Mouse (Mus musculus): Measurements from ENCODE around the gene Prox2. TPM values are rescaled to one million over a fixed set of nuclear protein-coding genes. Genes with fewer than 3 reads are reported as not detected.

Prox2 gene
- polyA plus RNA-seq, 1 experiment from 2014 or later: 1.4 TPM

DNA sequence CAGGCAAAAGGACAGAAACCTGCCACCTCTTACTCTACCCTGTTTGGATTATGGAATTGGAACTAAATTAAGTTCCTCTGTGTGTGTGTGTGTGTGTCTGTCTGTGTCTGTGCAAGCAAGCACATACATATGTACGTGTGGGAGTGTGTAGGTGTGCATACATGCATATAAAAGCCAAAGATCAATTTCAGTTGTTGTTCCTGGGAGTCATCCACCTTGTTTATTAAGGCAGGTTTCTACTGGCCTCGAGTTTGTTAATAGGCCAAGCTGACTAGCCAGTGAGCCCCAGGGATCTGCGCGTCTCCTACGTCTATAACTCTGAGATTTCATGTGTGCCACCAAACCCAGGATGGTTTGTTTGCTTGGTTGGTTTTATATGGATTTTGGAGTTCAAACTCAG is 14.2 kb upstream of the Prox2 start:
- ATAC-seq (replicated peaks): no peak
- H3K27ac ChIP-seq: no peak overlapping the region
- peaks cover 51% of the 10 kb centered on the region for H3K36me3 ChIP-seq (replicated peaks)
- no peaks in the 10 kb centered on the region for H3K27me3 ChIP-seq (replicated peaks)
- no peaks in the 10 kb centered on the region for H3K4me1 ChIP-seq
- H3K9me3 ChIP-seq: no peaks in the 10 kb centered on the region
- WGBS: 94% methylated on average over 5 of the region's 5 CpGs
- no peak overlapping the region for H3K4me2 ChIP-seq
- no peak overlapping the region for H3K9ac ChIP-seq
- no peak overlapping the region for H3K4me3 ChIP-seq

GRCm38 (mm10) chr12:85123645-85124044 is 13.1 kb upstream of the Prox2 start:
- no peak overlapping the region for H3K4me3 ChIP-seq
- no peak overlapping the region for H3K4me2 ChIP-seq
- no peaks in the 10 kb centered on the region for H3K9me3 ChIP-seq
- 96% methylated on average over 11 of the region's 11 CpGs for WGBS
- peaks cover 53% of the 10 kb centered on the region for H3K36me3 ChIP-seq (replicated peaks)
- H3K4me1 ChIP-seq: no peaks in the 10 kb centered on the region
- H3K27ac ChIP-seq: no peak overlapping the region
- H3K27me3 ChIP-seq (replicated peaks): no peaks in the 10 kb centered on the region
- ATAC-seq (replicated peaks): no peak
- no peak overlapping the region for H3K9ac ChIP-seq

GRCm38 (mm10) chr12:85123108-85123530 is 12.6 kb upstream of the Prox2 start:
- Histone ChIP-seq H3K9ac (no peak overlapping the region), H3K27ac (no peak overlapping the region), H3K4me3 (no peak overlapping the region), H3K4me2 (no peak overlapping the region), H3K36me3 (replicated peaks) (peaks cover 51% of the 10 kb centered on the region), H3K27me3 (replicated peaks) (no peaks in the 10 kb centered on the region), H3K4me1 (no peaks in the 10 kb centered on the region), H3K9me3 (no peaks in the 10 kb centered on the region)
- 96% methylated on average over 9 of the region's 9 CpGs for WGBS
- no peak for ATAC-seq (replicated peaks)

- no peak for ATAC-seq (replicated peaks)
- Histone ChIP-seq H3K4me2 (no peak overlapping the region), H3K9ac (no peak overlapping the region), H3K4me1 (no peaks in the 10 kb centered on the region), H3K27me3 (replicated peaks) (no peaks in the 10 kb centered on the region), H3K36me3 (replicated peaks) (peaks cover 45% of the 10 kb centered on the region), H3K27ac (no peak overlapping the region), H3K4me3 (no peak overlapping the region), H3K9me3 (no peaks in the 10 kb centered on the region)
- 86% methylated on average over 9 of the region's 9 CpGs for WGBS
Measured at GRCm38 (mm10) chr12:85121806-85122459, 11.4 kb upstream of the Prox2 start.

- ATAC-seq (replicated peaks): no peak
- WGBS: 76% methylated on average over 7 of the region's 7 CpGs
Measured at GRCm38 (mm10) chr12:85115678-85116077, 5.1 kb upstream of the Prox2 start.

GRCm38 (mm10) chr12:85113917-85114316 is 3.4 kb upstream of the Prox2 start:
- H3K9ac ChIP-seq: no peak overlapping the region
- no peak overlapping the region for H3K4me2 ChIP-seq
- H3K36me3 ChIP-seq (replicated peaks): peaks cover 8% of the 10 kb centered on the region; the same call in 1 of the 2 replicates
- WGBS: 91% methylated on average over 3 of the region's 3 CpGs
- peaks cover 31% of the 10 kb centered on the region for H3K4me1 ChIP-seq
- H3K27ac ChIP-seq: no peak overlapping the region
- no peak overlapping the region for H3K4me3 ChIP-seq
- no peaks in the 10 kb centered on the region for H3K9me3 ChIP-seq
- ATAC-seq (replicated peaks): no peak
- no peaks in the 10 kb centered on the region for H3K27me3 ChIP-seq (replicated peaks)

More at GRCm38 (mm10) chr12:85115678-85116077, 5.1 kb upstream of the Prox2 start:
- Histone ChIP-seq H3K9me3 (no peaks in the 10 kb centered on the region), H3K27ac (no peak overlapping the region), H3K4me2 (no peak overlapping the region), H3K4me1 (peaks cover 23% of the 10 kb centered on the region), H3K27me3 (replicated peaks) (no peaks in the 10 kb centered on the region), H3K4me3 (no peak overlapping the region), H3K36me3 (replicated peaks) (peaks cover 20% of the 10 kb centered on the region), H3K9ac (no peak overlapping the region)

- Histone ChIP-seq H3K4me1 (peaks cover 31% of the 10 kb centered on the region), H3K4me2 (no peak overlapping the region), H3K27ac (no peak overlapping the region), H3K9me3 (no peaks in the 10 kb centered on the region), H3K36me3 (replicated peaks) (0 out of 2 replicates have a peak, but pooled peaks cover 3% of the 10 kb centered on the region), H3K9ac (no peak overlapping the region), H3K27me3 (replicated peaks) (no peaks in the 10 kb centered on the region), H3K4me3 (no peak overlapping the region)
- ATAC-seq (replicated peaks): no peak
- WGBS: 92% methylated on average over 3 of the region's 3 CpGs
Measured at GRCm38 (mm10) chr12:85113337-85113736, 2.8 kb upstream of the Prox2 start.

DNA sequence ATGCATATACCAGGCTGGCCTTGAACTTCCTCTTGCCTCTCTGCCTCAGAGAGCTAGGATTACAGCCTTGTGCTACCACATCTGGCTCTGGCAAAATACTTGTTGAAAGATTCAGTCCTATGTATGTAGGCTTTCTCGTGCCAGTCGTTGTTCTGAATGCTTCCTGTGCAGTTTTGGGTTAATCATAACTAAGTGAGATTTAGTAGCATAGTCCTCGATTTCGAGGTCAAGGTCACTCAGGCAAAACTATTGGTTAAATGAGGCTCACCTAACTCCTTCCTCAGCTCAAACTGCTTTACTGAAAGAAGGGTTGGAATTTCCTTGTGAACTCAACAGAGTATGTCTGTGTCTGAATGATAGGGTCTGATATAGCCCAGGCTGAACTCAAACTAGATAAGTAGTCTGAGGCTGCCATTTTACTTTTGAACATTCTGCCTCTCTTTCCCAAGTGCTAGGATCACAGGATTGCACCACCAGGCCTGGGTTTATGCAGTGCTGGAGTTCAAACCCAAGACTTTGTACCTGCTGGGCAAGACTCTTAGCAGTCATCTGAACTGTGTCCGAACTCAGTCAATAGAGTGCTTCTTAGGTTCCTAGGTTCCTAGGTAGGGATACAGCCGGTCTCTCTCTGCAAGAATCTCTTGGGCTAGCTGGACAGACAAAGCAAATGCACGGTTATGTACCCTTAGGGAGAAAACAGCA is 2.1 kb upstream of the Prox2 start:
- H3K27me3 ChIP-seq (replicated peaks): no peaks in the 10 kb centered on the region
- WGBS: 92% methylated on average over 7 of the region's 7 CpGs
- ATAC-seq (replicated peaks): no peak
- no peak overlapping the region for H3K27ac ChIP-seq
- H3K4me3 ChIP-seq: no peak overlapping the region
- H3K36me3 ChIP-seq (replicated peaks): 0 out of 2 replicates have a peak, but pooled peaks cover 3% of the 10 kb centered on the region
- H3K9me3 ChIP-seq: no peaks in the 10 kb centered on the region
- no peak overlapping the region; the same call in 1 of the 2 replicates for H3K4me2 ChIP-seq
- H3K4me1 ChIP-seq: peaks cover 31% of the 10 kb centered on the region
- no peak overlapping the region for H3K9ac ChIP-seq

- ATAC-seq (replicated peaks): peak; percentile 65
- Histone ChIP-seq H3K27ac (peak overlapping the region; percentile 87), H3K27me3 (replicated peaks) (no peaks in the 10 kb centered on the region), H3K4me1 (peaks cover 34% of the 10 kb centered on the region), H3K9me3 (no peaks in the 10 kb centered on the region), H3K36me3 (replicated peaks) (no peaks in the 10 kb centered on the region), H3K4me2 (peak overlapping the region; percentile 67), H3K9ac (peak overlapping the region; percentile 96), H3K4me3 (peak overlapping the region; percentile 83)
- whole genome bisulfite sequencing: 14% methylated on average over 18 of the region's 18 CpGs
Measured at GRCm38 (mm10) chr12:85110011-85110697, 405 bp downstream of the Prox2 start.

DNA sequence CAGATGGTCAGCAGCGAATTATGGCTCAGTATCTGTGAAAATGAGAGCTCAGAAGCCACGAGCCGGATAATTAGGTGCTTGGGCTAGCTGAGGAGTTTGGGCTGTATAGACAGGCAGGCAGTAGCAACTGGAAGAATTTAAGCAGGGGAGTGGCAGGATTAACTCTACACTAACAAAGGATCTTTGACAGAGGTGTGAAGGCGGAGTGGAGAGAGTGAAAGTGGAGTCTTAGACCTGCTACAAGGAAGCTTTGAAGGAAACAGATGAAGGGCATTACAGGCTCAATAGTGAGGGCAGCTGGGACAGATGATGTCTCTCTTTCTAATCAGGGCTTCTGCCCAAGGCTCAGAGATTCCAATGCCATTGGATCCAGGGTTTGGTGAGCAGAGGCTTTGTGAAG is 1.1 kb downstream of the Prox2 start:
- no peaks in the 10 kb centered on the region for H3K9me3 ChIP-seq
- H3K27ac ChIP-seq: no peak overlapping the region
- no peaks in the 10 kb centered on the region for H3K27me3 ChIP-seq (replicated peaks)
- no peak for ATAC-seq (replicated peaks)
- no peak overlapping the region for H3K4me3 ChIP-seq
- WGBS: 35% methylated on average over 4 of the region's 4 CpGs
- no peaks in the 10 kb centered on the region for H3K36me3 ChIP-seq (replicated peaks)
- H3K9ac ChIP-seq: no peak overlapping the region
- H3K4me2 ChIP-seq: peak overlapping the region; percentile 67; the same call in 1 of the 2 replicates
- peaks cover 34% of the 10 kb centered on the region for H3K4me1 ChIP-seq

DNA sequence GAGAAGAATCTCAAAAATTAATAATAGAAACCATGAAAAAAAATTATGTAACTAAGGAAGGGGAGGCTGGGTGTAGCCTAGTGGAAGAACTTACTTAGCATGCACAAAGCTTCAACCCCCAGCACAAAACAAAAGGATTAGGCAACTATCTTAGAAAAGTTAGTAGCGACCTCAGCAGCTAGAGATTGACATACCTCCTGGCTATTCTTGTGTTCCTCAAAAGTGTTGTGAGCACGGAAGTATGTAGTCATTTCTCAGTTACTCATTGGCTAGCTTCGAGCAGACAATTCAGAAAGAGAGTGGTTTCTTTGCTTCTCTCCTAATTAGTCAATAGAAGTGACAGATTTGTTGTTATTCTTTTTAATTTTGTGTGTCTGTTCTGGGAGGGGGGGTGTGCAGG is 1.9 kb downstream of the Prox2 start:
- Histone ChIP-seq H3K9me3 (no peaks in the 10 kb centered on the region), H3K27me3 (replicated peaks) (no peaks in the 10 kb centered on the region), H3K27ac (no peak overlapping the region), H3K9ac (no peak overlapping the region), H3K4me3 (no peak overlapping the region), H3K36me3 (replicated peaks) (no peaks in the 10 kb centered on the region), H3K4me1 (peaks cover 34% of the 10 kb centered on the region), H3K4me2 (no peak overlapping the region)
- 61% methylated on average over 3 of the region's 3 CpGs for WGBS
- ATAC-seq (replicated peaks): no peak

DNA sequence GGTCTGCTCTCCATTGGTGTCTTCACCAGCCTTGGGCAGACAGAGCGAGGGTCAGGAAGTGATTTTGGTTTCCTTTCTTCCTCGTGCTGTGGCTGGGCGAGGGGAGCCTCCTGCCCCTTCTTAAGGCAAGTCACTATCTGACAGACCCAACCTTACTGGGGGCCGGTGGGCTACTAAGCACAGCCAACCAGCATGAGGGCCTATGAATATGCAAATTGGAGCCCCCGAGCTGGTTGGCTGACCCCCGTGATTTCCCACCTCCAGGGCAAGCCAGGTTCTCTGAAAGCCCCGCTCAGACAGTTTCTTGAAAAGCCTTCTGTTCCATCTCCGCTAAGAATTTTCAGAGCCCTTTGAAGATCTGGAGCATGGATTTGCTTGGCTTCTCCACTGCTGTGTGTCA is 4.3 kb downstream of the Prox2 start:
- H3K4me2 ChIP-seq: no peak overlapping the region
- 3% methylated on average over 8 of the region's 8 CpGs for WGBS

More for the DNA sequence above, 4.3 kb downstream of the Prox2 start:
- Histone ChIP-seq H3K4me3 (no peak overlapping the region), H3K4me1 (peaks cover 11% of the 10 kb centered on the region), H3K9ac (no peak overlapping the region), H3K27me3 (replicated peaks) (no peaks in the 10 kb centered on the region), H3K36me3 (replicated peaks) (no peaks in the 10 kb centered on the region), H3K9me3 (no peaks in the 10 kb centered on the region), H3K27ac (no peak overlapping the region)
- no peak for ATAC-seq (replicated peaks)

Measured in midbrain, embryonic 15.5 days (tissue).